19 mouse cellular contexts compared by ENCODE assay signal in the genomic region with DNA sequence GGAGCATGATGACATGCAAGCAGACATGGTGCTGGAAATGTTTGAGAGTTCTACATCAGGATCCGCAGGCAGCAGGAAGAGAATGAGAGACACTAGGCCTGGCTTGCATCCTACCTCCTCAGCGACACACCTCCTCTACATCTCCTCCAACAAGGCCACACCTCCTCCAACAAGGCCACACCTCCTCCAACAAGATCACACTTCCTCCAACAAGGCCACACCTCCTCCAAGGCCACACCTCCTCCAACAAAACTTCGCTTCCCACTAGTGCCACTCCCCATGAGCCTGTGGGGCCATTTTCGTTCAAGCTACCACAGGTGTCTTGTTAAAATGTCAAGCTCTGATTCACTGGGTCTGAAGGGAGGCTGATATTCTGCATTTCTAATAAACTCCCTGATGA.
DNase-seq lines count a peak whose midpoint lies in the region; ATAC-seq and TF ChIP-seq lines count a peak whose summit lies in the region.
"Had no signal": no experiment of that assay in that cellular context is flagged by ENCODE, and none has a peak within 500 bp of the region (broad histone marks: within the 10 kb centered on the region; RNA-seq: fewer than 3 reads in every experiment).

No protein-coding gene starts in this region.

- H3K27me3 ChIP-seq in MEL (ENCODE audit: control insufficient read depth in 1 of 2, insufficient read depth in 2 of 2, low read length in 2 of 2): peaks cover 0 to 2% of the 10 kb centered on the region in 2 experiments; a peak in 1 of 4 replicates
- H3K27me3 ChIP-seq in hindbrain, postnatal 0 days (ENCODE audit: insufficient read depth, low read length): no peaks in the 10 kb centered on the region
- H3K27me3 ChIP-seq: forebrain, embryonic 13.5 days; heart, embryonic 12.5 days had no signal

- H3K27ac ChIP-seq in MEL (ENCODE audit: control insufficient read depth, low read depth, low read length): no peak overlapping the region
- H3K27ac ChIP-seq in hindbrain, postnatal 0 days: no peak overlapping the region
- H3K27ac ChIP-seq: embryonic facial prominence, embryonic 10.5 days; forebrain, embryonic 13.5 days; hindbrain, embryonic 10.5 days; hindbrain, embryonic 14.5 days had no signal

- H3K79me2 ChIP-seq in MEL (ENCODE audit: control insufficient read depth, insufficient read depth, low read length, poor library complexity): no peaks in the 10 kb centered on the region

- H3K36me3 ChIP-seq in MEL (ENCODE audit: control insufficient read depth in 1 of 2, insufficient read depth in 2 of 2, low read length in 2 of 2): no peaks in the 10 kb centered on the region
- H3K36me3 ChIP-seq in hindbrain, postnatal 0 days (ENCODE audit: insufficient read depth, low read length): no peaks in the 10 kb centered on the region
- H3K36me3 ChIP-seq: embryonic facial prominence, embryonic 10.5 days; heart, embryonic 12.5 days; hindbrain, embryonic 10.5 days had no signal

- H3K4me2 ChIP-seq in hindbrain, postnatal 0 days (ENCODE audit: low read depth, low read length): no peak overlapping the region
- H3K4me2 ChIP-seq: forebrain, embryonic 13.5 days; heart, embryonic 12.5 days; hindbrain, embryonic 14.5 days had no signal

- TF ChIP-seq RAD21 in MEL (IDR thresholded peaks at IDR 0.05; ENCODE audit: low read depth, low read length): no peak

- no peaks in the 10 kb centered on the region for H3K4me1 ChIP-seq in MEL (ENCODE audit: control insufficient read depth in 1 of 2, insufficient read depth in 2 of 2, low read length in 2 of 2)
- no peaks in the 10 kb centered on the region for H3K4me1 ChIP-seq in hindbrain, postnatal 0 days (ENCODE audit: insufficient read depth, low read length)
- H3K4me1 ChIP-seq: forebrain, embryonic 13.5 days; hindbrain, embryonic 10.5 days had no signal

- ATAC-seq in CD4-positive, CD25-positive, alpha-beta regulatory T cell, adult 4 months: no peak
- ATAC-seq in granulocyte monocyte progenitor cell, adult 5-6 weeks (replicated peaks; ENCODE audit: poor library complexity, severe bottlenecking): peak; percentile 12; the same call in 1 of the 2 replicates
- ATAC-seq in hindbrain, postnatal 0 days: no peak
- ATAC-seq: activated CD4-positive, CD25-positive, alpha-beta regulatory T cell, adult 4 months; forebrain, embryonic 13.5 days; forebrain, postnatal 0 days had no signal

- no peak for TF ChIP-seq CTCF in MEL (IDR thresholded peaks at IDR 0.05 in 2 of 3, conservative IDR thresholded peaks at IDR 0.05 in 1 of 3; ENCODE audit: control insufficient read depth in 1 of 3, insufficient read depth in 1 of 3, low read depth in 2 of 3, low read length in 3 of 3, poor library complexity in 1 of 3, severe bottlenecking in 1 of 3)
- TF ChIP-seq CTCF in hindbrain, postnatal 0 days (IDR thresholded peaks at IDR 0.05; ENCODE audit: low read depth): no peak

- no peak for TF ChIP-seq POLR2A in MEL (IDR thresholded peaks at IDR 0.05; ENCODE audit: control insufficient read depth in 1 of 2, insufficient read depth in 1 of 2, low read depth in 1 of 2, low read length in 2 of 2, poor library complexity in 1 of 2)

- no peak overlapping the region for H3K9ac ChIP-seq in MEL (ENCODE audit: control insufficient read depth, low read depth, low read length, poor library complexity, severe bottlenecking)
- H3K9ac ChIP-seq in hindbrain, postnatal 0 days (replicated peaks; ENCODE audit: low read length): no peak overlapping the region
- H3K9ac ChIP-seq: forebrain, embryonic 13.5 days; forebrain, postnatal 0 days; heart, embryonic 12.5 days; hindbrain, embryonic 14.5 days had no signal

- TF ChIP-seq EP300 in MEL (IDR thresholded peaks at IDR 0.05; ENCODE audit: low read depth in 1 of 2, low read length in 2 of 2): no peak

- 79% methylated on average over 4 of the region's 4 CpGs for WGBS in hindbrain, postnatal 0 days

- H3K4me3 ChIP-seq in MEL (ENCODE audit: control insufficient read depth in 1 of 2, insufficient read depth in 1 of 2, low read depth in 2 of 2, low read length in 2 of 2): no peak overlapping the region
- H3K4me3 ChIP-seq in hindbrain, postnatal 0 days (ENCODE audit: low read length): no peak overlapping the region
- H3K4me3 ChIP-seq: embryonic facial prominence, embryonic 10.5 days; forebrain, embryonic 13.5 days; heart, embryonic 12.5 days; hindbrain, embryonic 10.5 days had no signal

- H3K9me3 ChIP-seq in MEL (replicated peaks; ENCODE audit: insufficient read depth, low read length): no peaks in the 10 kb centered on the region
- no peaks in the 10 kb centered on the region for H3K9me3 ChIP-seq in hindbrain, postnatal 0 days (ENCODE audit: low read length)
- H3K9me3 ChIP-seq: embryonic facial prominence, embryonic 10.5 days; forebrain, embryonic 13.5 days; heart, embryonic 12.5 days; hindbrain, embryonic 10.5 days had no signal

- DNase-seq in CD4-positive, CD25-positive, alpha-beta regulatory T cell, adult 2 months (ENCODE audit: low read depth, low spot score): peak; percentile 7
- DNase-seq in A20 (ENCODE audit: low read depth, low spot score) (peak; percentile 56), MEL (ENCODE audit: low read depth, low spot score) (peak; percentile 37)
- DNase-seq in retina, embryonic 14.5 days (ENCODE audit: low spot score): no peak
- no peak for DNase-seq in right cerebral cortex, postnatal 25 days
- no peak for DNase-seq in hindbrain, postnatal 0 days (ENCODE audit: low spot score)
- DNase-seq: adrenal gland, postnatal 14 days; cerebellum, adult 18-20 months; cerebellum, postnatal 10 days; forebrain, postnatal 0 days; gastrocnemius, postnatal 14 days had no signal

TF ChIP-seq in MEL, 35 proteins besides CTCF, POLR2A, EP300 and RAD21:
- TF ChIP-seq JUND (IDR thresholded peaks at IDR 0.05; ENCODE audit: low read depth, low read length): no peak
- TF ChIP-seq MYB (IDR thresholded peaks at IDR 0.05; ENCODE audit: low read depth, low read length): no peak
- TF ChIP-seq NRF1 (IDR thresholded peaks at IDR 0.05; ENCODE audit: insufficient read depth, low read depth, low read length, poor library complexity, severe bottlenecking): no peak
- no peak for TF ChIP-seq TCF12 (IDR thresholded peaks at IDR 0.05; ENCODE audit: low read depth, low read length)
- no peak for TF ChIP-seq E2F4 (IDR thresholded peaks at IDR 0.05; ENCODE audit: borderline replicate concordance, low read depth, low read length)
- TF ChIP-seq TAL1 (IDR thresholded peaks at IDR 0.05; ENCODE audit: low read length): no peak
- no peak for TF ChIP-seq MXI1 (IDR thresholded peaks at IDR 0.05; ENCODE audit: low read depth, low read length)
- TF ChIP-seq ZC3H11A (IDR thresholded peaks at IDR 0.05; ENCODE audit: low read depth, low read length): no peak
- TF ChIP-seq MAFK (IDR thresholded peaks at IDR 0.05; ENCODE audit: borderline replicate concordance, low read depth, low read length): no peak
- no peak for TF ChIP-seq USF2 (IDR thresholded peaks at IDR 0.05; ENCODE audit: borderline replicate concordance in 1 of 2, insufficient read depth in 1 of 2, low read depth in 1 of 2, low read length in 2 of 2)
- no peak for TF ChIP-seq ETS1 (IDR thresholded peaks at IDR 0.05; ENCODE audit: low read depth, low read length)
- TF ChIP-seq RCOR1 (IDR thresholded peaks at IDR 0.05; ENCODE audit: low read depth, low read length): no peak
- TF ChIP-seq KAT2A (conservative IDR thresholded peaks at IDR 0.05; ENCODE audit: low read depth, low read length): no peak
- TF ChIP-seq MEF2A (IDR thresholded peaks at IDR 0.05; ENCODE audit: extremely low read depth, insufficient replicate concordance, low read depth, low read length, poor library complexity, severe bottlenecking): no peak
- TF ChIP-seq CHD1 (IDR thresholded peaks at IDR 0.05; ENCODE audit: low read depth, low read length): no peak

Comparison
In these comparisons a context has a peak if more than half of its experiments do, and no peak if none do; other contexts are left out.
1. DNase-seq: peak in CD4-positive, CD25-positive, alpha-beta regulatory T cell, adult 2 months (single experiment), A20 (single experiment) and MEL (single experiment); none in retina, embryonic 14.5 days (single experiment), right cerebral cortex, postnatal 25 days (single experiment) and hindbrain, postnatal 0 days (single experiment).